Mouse (Mus musculus) right cerebral cortex, postnatal 10 days (tissue): ENCODE results near the gene Sbno2.

ENCODE experiments used
- DNase-seq, 2 experiments: peaks; one replicate each; pipeline ENCODE4 v3.0.0; 2021; ENCODE audit warnings: low spot score in 2 of 2

Sbno2 gene

DNA sequence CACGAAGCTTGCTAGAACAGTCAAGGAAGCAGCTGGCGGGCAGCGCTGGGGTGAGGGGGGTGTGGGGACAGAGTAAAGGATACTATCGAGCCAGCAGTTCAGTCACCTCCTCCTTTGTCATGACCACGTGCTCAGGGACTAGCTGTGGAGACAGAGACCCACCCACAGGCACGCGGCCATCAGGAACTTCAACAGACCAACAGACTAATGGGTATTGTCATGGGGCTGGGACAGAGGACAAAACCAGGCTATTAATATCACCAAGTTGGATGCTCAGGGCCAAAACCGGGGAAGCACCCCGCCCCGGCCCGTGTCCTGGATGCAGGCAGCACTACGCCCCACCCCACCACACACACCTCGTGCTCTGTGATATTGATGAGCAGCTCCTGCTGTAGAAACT, 68.5 kb downstream of the Sbno2 start:
- no peak for DNase-seq

DNA sequence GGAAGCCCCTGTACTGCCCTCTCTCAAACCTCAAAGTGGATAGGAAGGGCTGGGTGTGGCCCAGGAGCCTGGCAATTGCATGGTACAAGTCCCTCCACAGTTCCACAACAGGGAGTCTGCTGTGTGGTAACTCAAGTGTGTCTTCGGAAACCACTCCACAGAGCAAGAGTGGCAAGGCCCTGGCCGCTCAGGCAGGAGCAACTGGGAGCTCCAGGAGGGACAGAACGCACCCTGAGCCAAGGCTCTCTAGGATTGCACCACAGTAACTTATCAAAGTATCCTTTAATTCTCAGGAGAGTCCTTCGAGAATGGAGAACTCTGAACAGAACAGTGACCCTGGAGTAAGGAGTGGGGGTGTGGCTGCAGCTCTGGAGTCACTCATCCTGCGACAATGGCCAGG, 69.7 kb downstream of the Sbno2 start:
- no peak for DNase-seq

- no peak for DNase-seq
Measured at GRCm38 (mm10) chr10:80035148-80035547, 70.2 kb downstream of the Sbno2 start.

GRCm38 (mm10) chr10:80033511-80034391, 71.6 kb downstream of the Sbno2 start:
- no peak for DNase-seq

- DNase-seq: peak in 1 of 2 experiments; percentile 65
Measured at GRCm38 (mm10) chr10:80032799-80033480, 72.4 kb downstream of the Sbno2 start.

- no peak for DNase-seq
Measured at GRCm38 (mm10) chr10:80030736-80031135, 74.6 kb downstream of the Sbno2 start.

- no peak for DNase-seq
Measured at GRCm38 (mm10) chr10:80030191-80030590, 75.2 kb downstream of the Sbno2 start.

DNA sequence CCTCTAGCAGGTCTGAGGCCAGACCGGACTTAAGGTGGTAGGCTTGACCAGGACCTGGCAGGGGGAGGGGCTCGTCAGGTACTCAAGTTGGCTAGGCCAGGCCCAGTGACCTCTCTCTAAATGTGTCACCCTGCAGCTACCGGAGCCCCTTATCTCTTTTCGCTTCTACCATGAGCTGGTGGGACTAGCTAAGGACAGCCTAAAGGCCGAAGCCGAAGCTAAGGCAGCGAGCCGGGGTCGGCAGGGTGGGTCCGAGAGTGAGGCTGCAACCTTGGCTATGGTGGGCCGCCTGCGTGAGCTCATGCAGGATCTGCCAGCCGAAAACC, 76.9 kb downstream of the Sbno2 start:
- DNase-seq: no peak

GRCm38 (mm10) chr10:80027681-80028520, 77.5 kb downstream of the Sbno2 start:
- DNase-seq: no peak

DNA sequence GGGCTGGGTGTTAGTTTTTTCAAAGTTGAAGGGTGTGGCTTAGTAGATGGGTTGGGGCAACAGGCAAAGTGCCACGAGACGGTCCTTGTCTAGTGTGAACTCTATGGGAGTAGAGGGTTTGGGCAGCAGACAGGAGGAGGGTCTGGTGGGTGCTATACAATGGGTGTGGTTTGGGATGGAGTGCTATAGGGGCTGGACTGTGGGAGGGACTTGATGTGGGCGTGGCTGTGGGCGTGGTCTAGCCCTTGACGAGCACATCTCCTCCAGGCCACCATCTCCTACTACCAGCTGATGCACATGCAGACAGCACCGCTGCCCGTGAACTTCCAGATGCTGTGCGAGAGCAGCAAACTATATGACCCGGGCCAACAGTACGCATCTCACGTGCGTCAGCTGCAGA, 79.5 kb downstream of the Sbno2 start:
- DNase-seq: no peak

- DNase-seq: no peak
Measured at GRCm38 (mm10) chr10:80025463-80025862, 79.9 kb downstream of the Sbno2 start.

GRCm38 (mm10) chr10:80025044-80025347, 80.4 kb downstream of the Sbno2 start:
- no peak for DNase-seq

GRCm38 (mm10) chr10:80024229-80025043, 80.9 kb downstream of the Sbno2 start:
- DNase-seq: no peak

GRCm38 (mm10) chr10:80023758-80024157, 81.6 kb downstream of the Sbno2 start:
- DNase-seq: no peak

DNA sequence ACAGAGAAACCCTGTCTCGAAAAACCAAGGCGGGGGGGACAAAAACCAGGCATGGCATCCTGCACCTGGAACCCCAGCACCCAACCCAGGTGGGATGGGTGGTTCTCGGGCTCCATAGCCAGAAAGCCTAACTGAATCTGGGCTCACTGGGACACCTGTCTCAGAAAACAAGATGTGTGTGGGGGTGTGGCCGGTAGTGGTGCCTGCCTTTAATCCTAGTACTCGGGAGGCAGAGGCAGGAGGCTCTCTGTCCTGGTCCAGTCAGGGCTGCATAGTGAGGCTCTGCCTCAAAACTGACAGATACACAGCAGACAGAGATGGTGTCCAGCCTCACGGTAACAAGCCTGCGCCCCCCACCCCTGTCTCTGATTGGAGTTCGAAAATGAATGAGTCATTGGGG, 82.6 kb downstream of the Sbno2 start:
- DNase-seq: no peak

GRCm38 (mm10) chr10:80022164-80022563, 83.2 kb downstream of the Sbno2 start:
- DNase-seq: no peak

- DNase-seq: no peak
Measured at GRCm38 (mm10) chr10:80021320-80021641, 84.1 kb downstream of the Sbno2 start.

DNA sequence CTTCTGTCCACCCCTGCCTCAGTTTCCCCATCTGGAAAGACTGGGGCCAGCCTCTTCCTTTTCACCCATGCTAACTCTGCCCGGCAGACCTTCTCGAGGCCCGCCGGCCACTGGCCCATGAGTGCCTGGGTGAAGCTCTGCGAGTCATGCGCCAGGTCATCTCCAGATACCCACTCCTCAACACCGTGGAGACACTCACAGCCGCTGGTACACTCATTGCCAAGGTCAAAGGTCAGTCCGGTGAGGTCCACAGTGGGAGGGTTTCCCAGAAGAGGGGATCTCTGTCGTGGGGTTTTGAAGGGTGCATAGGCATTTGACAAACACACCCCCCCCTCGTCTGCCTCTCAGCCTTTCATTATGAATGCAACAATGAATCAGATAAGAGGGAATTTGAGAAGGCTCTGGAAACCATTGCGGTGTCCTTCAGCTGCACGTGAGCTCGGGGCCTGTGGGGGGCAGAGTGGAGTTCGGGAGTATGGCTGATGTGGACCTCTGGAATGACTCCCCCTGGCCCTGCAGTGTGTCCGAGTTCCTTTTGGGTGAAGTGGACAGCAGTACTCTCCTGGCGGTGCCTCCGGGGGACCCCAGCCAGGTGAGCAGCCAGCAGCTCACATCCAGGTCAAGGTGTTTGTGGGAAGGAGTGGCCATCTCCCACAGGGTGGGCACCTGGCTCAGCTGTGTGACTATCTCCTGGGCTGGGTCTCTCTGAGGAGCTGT, 84.6 kb downstream of the Sbno2 start:
- DNase-seq: no peak

GRCm38 (mm10) chr10:80020191-80020590, 85.2 kb downstream of the Sbno2 start:
- DNase-seq: no peak

DNA sequence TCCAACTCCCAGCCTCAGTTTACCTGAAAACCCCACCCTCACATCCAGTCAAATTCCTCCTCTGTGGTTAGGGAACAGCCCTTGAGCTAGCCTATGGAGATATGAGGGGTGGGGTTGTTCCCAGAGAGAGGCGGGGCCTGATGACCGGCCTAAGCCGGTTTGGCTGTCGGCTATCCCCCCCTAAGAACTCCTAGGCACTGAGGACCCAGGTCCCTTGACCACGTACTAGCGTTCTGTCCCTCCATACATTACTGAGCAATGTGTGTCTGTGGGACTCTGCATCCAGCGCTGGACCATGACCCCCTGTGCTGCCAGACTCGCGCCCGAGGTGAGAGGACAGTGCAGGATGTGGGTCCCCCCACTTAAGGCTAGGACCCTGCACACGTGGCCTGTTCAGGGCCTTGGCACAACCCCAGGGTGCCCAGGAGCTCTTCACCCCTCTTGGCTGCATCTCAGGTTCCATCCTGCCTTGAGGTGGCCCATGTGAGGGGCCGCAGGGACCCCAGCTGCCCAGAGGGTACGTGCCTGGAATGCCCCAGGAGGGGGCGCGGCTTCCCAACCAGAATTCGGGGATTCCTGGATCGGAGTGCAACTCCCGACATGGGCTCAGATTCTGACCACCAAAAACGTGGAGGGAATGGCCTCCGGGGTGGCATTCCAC, 85.8 kb downstream of the Sbno2 start:
- DNase-seq: no peak
